8 mouse cellular contexts compared by ENCODE assay signal in genomic region chr14:54900383-54900782, GRCm38 (mm10). TPM values are rescaled to one million over a fixed set of nuclear protein-coding genes. Genes with fewer than 3 reads are reported as not detected.
DNase-seq lines count a peak whose midpoint lies in the region; ATAC-seq and TF ChIP-seq lines count a peak whose summit lies in the region.

No protein-coding gene starts in this region.

- H3K9ac ChIP-seq in midbrain, embryonic 13.5 days (replicated peaks), result no peak overlapping the region
- no peak overlapping the region for H3K9ac ChIP-seq in stomach, embryonic 14.5 days (replicated peaks; ENCODE audit: low read depth, low read length)

- H3K27me3 ChIP-seq in limb, embryonic 10.5 days (ENCODE audit: low read depth, poor library complexity, severe bottlenecking), result no peaks in the 10 kb centered on the region
- no peaks in the 10 kb centered on the region for H3K27me3 ChIP-seq in midbrain, embryonic 13.5 days
- no peaks in the 10 kb centered on the region for H3K27me3 ChIP-seq in stomach, embryonic 14.5 days (ENCODE audit: control insufficient read depth, insufficient read depth, low read length)

- peak; percentile 63 for ATAC-seq in midbrain, embryonic 13.5 days
- peak; percentile 57; the same call in 1 of the 2 replicates for ATAC-seq in stomach, embryonic 14.5 days (ENCODE audit: insufficient number of reproducible peaks, insufficient read depth, low FRiP score, low read depth)

- TF ChIP-seq CTCF in cortical plate, adult 2 months (IDR thresholded peaks at IDR 0.05; ENCODE audit: extremely low read depth, insufficient read depth, low read length), result peak; percentile 61

- peak; percentile 77 for DNase-seq in urinary bladder, postnatal 14 days (ENCODE audit: low spot score)
- no peak for DNase-seq in urinary bladder, postnatal 10 days (ENCODE audit: low spot score)
- peak; percentile 67 to 89 for DNase-seq in frontal cortex, postnatal 36 days (ENCODE audit: low spot score in 2 of 2)
- DNase-seq in kidney, adult 18-20 months, result peak; percentile 71
- DNase-seq in limb, embryonic 10.5 days (ENCODE audit: low spot score), result peak; percentile 63

- no peaks in the 10 kb centered on the region for H3K9me3 ChIP-seq in limb, embryonic 10.5 days (replicated peaks)
- no peaks in the 10 kb centered on the region for H3K9me3 ChIP-seq in midbrain, embryonic 13.5 days
- H3K9me3 ChIP-seq in stomach, embryonic 14.5 days (ENCODE audit: control insufficient read depth, low read depth, low read length), result no peaks in the 10 kb centered on the region

- H3K36me3 ChIP-seq in limb, embryonic 10.5 days, result peaks cover 49% of the 10 kb centered on the region
- peaks cover 55% of the 10 kb centered on the region for H3K36me3 ChIP-seq in midbrain, embryonic 13.5 days
- peaks cover 28% of the 10 kb centered on the region for H3K36me3 ChIP-seq in stomach, embryonic 14.5 days (ENCODE audit: control insufficient read depth, insufficient read depth, low read length)

- no peak for TF ChIP-seq POLR2A in cortical plate, adult 2 months (IDR thresholded peaks at IDR 0.05; ENCODE audit: extremely low read depth, insufficient read depth, low read length)

- H3K4me3 ChIP-seq in cortical plate, adult 2 months (ENCODE audit: insufficient read depth, low read length), result no peak overlapping the region
- H3K4me3 ChIP-seq in limb, embryonic 10.5 days, result no peak overlapping the region
- H3K4me3 ChIP-seq in midbrain, embryonic 13.5 days (replicated peaks), result no peak overlapping the region
- H3K4me3 ChIP-seq in stomach, embryonic 14.5 days (ENCODE audit: low read depth, low read length), result no peak overlapping the region

- no peak overlapping the region for H3K4me2 ChIP-seq in midbrain, embryonic 13.5 days (replicated peaks)
- no peak overlapping the region for H3K4me2 ChIP-seq in stomach, embryonic 14.5 days (replicated peaks; ENCODE audit: low read depth, low read length)

- 3% methylated on average over 3 of the region's 3 CpGs for WGBS in limb, embryonic 10.5 days
- under 1% methylated on average over 3 of the region's 3 CpGs for WGBS in midbrain, embryonic 13.5 days
- 0% methylated on average over 3 of the region's 3 CpGs for WGBS in stomach, embryonic 14.5 days

- H3K27ac ChIP-seq in cortical plate, adult 2 months (ENCODE audit: insufficient read depth, low read length), result no peak overlapping the region
- no peak overlapping the region for H3K27ac ChIP-seq in limb, embryonic 10.5 days
- peak overlapping the region; percentile 1; the same call in 1 of the 2 replicates for H3K27ac ChIP-seq in midbrain, embryonic 13.5 days
- no peak overlapping the region for H3K27ac ChIP-seq in stomach, embryonic 14.5 days (ENCODE audit: low read length)

- H3K4me1 ChIP-seq in cortical plate, adult 2 months (ENCODE audit: control insufficient read depth, insufficient read depth, low read length), result no peaks in the 10 kb centered on the region
- H3K4me1 ChIP-seq in limb, embryonic 10.5 days, result peaks cover 3% of the 10 kb centered on the region
- peaks cover 20% of the 10 kb centered on the region for H3K4me1 ChIP-seq in midbrain, embryonic 13.5 days (replicated peaks)
- 0 out of 2 replicates have a peak, but pooled peaks cover 6% of the 10 kb centered on the region for H3K4me1 ChIP-seq in stomach, embryonic 14.5 days (ENCODE audit: control insufficient read depth, insufficient read depth, low read length)

RNA-seq across cellular contexts. Expression of gene Pabpn1, which starts 8.1 kb away (rescaled TPM):
- polyA plus RNA-seq in cortical plate, adult 2 months (2012; rRNA removed), result 414 and 456 TPM in 2 replicates
- 173 and 178 TPM in 2 replicates for polyA plus RNA-seq in limb, embryonic 10.5 days (2016; fragmentation: Nextera tagmentation; extraction: Ambion mirVana)
- polyA plus RNA-seq in midbrain, embryonic 13.5 days (2015; fragmentation: Nextera tagmentation; extraction: Ambion mirVana), result 178 and 203 TPM in 2 replicates
- 136 and 152 TPM in 2 replicates for polyA plus RNA-seq in stomach, embryonic 14.5 days (2014; fragmentation: Nextera tagmentation; extraction: Ambion mirVana)

RNA-seq across cellular contexts. Expression of gene Slc22a17, which starts 12.5 kb away (rescaled TPM):
- polyA plus RNA-seq in cortical plate, adult 2 months (2012; rRNA removed), result 776 and 795 TPM in 2 replicates
- polyA plus RNA-seq in limb, embryonic 10.5 days (2016; fragmentation: Nextera tagmentation; extraction: Ambion mirVana), result 31.2 and 52.7 TPM in 2 replicates
- 119 and 158 TPM in 2 replicates for polyA plus RNA-seq in midbrain, embryonic 13.5 days (2015; fragmentation: Nextera tagmentation; extraction: Ambion mirVana)
- 44.9 and 51.3 TPM in 2 replicates for polyA plus RNA-seq in stomach, embryonic 14.5 days (2014; fragmentation: Nextera tagmentation; extraction: Ambion mirVana)

RNA-seq across cellular contexts. Expression of gene Gm20521, which starts 17.1 kb away (rescaled TPM):
- polyA plus RNA-seq in cortical plate, adult 2 months (2012; rRNA removed), result 0.15 and 0.50 TPM in 2 replicates
- 0.55 TPM in 1 of 2 replicates, not detected in the other for polyA plus RNA-seq in limb, embryonic 10.5 days (2016; fragmentation: Nextera tagmentation; extraction: Ambion mirVana)
- 0.18 TPM in 1 of 2 replicates, not detected in the other for polyA plus RNA-seq in midbrain, embryonic 13.5 days (2015; fragmentation: Nextera tagmentation; extraction: Ambion mirVana)
- not detected in 2 replicates for polyA plus RNA-seq in stomach, embryonic 14.5 days (2014; fragmentation: Nextera tagmentation; extraction: Ambion mirVana)

RNA-seq across cellular contexts. Expression of gene Bcl2l2, which starts 17.2 kb away (rescaled TPM):
- polyA plus RNA-seq in cortical plate, adult 2 months (2012; rRNA removed), result 109 and 115 TPM in 2 replicates
- polyA plus RNA-seq in limb, embryonic 10.5 days (2016; fragmentation: Nextera tagmentation; extraction: Ambion mirVana), result 1.7 and 2.2 TPM in 2 replicates
- 4.4 and 4.9 TPM in 2 replicates for polyA plus RNA-seq in midbrain, embryonic 13.5 days (2015; fragmentation: Nextera tagmentation; extraction: Ambion mirVana)
- 6.1 and 6.2 TPM in 2 replicates for polyA plus RNA-seq in stomach, embryonic 14.5 days (2014; fragmentation: Nextera tagmentation; extraction: Ambion mirVana)

RNA-seq across cellular contexts. Expression of gene Ppp1r3e, which starts 23.0 kb away (rescaled TPM):
- 15.7 and 16.1 TPM in 2 replicates for polyA plus RNA-seq in cortical plate, adult 2 months (2012; rRNA removed)
- 0.08 TPM in 1 of 2 replicates, not detected in the other for polyA plus RNA-seq in limb, embryonic 10.5 days (2016; fragmentation: Nextera tagmentation; extraction: Ambion mirVana)
- 0.98 and 2.2 TPM in 2 replicates for polyA plus RNA-seq in midbrain, embryonic 13.5 days (2015; fragmentation: Nextera tagmentation; extraction: Ambion mirVana)
- 2.8 and 2.9 TPM in 2 replicates for polyA plus RNA-seq in stomach, embryonic 14.5 days (2014; fragmentation: Nextera tagmentation; extraction: Ambion mirVana)
